Mouse (Mus musculus): ENCODE measurements around the gene 1520401A03Rik.

DNA sequence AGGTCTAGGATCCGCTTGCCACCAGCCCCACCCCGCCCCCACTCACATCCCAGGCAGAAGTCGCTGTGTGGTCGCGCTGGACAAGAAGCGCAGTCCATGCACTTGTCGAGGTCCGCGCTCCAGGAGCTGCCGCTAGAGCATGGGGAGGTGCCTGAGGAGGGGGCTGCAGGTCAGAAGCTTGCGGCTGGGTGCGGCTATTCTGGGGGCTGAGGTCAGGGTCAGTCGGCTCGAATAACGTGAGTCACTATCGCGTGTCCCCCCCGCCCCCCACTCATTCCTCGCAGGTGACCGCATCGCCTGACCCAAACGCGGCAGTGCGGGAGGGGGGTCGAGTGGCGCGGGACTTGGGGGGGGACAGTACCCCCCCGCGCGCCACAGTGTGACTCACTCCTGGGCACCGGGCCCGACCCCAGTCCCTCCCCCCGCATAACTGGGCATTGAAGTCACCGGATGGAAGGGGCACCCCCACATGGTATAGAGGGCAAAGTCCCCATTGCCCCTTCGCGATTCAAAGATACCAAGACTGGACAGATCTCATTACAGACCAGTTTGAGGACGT, 46.0 kb downstream of the 1520401A03Rik start:
- TF ChIP-seq CTCF (IDR thresholded peaks at IDR 0.05; ENCODE audit: low read depth) = no peak
- no peak for TF ChIP-seq EP300 (optimal IDR thresholded peaks at IDR 0.05)
